Mouse (Mus musculus) kidney, postnatal 0 days (tissue): ENCODE measurements at regions not wholly inside any gene's neighbourhood (a gene's known extent, or its start where the extent isn't known, plus 50 kb on each side); places are given as distances from the start of the nearest gene placed in this dataset.

Source experiments
- ATAC-seq: fragments of 200-750 bp; cut with Nextera tagmentation; replicated peaks from 2 replicates; pipeline ENCODE4 v1.8.0; 2017; ENCODE audit warnings: low read depth, moderate number of reproducible peaks, moderate TSS enrichment, moderate library complexity; ENCODE audit not compliant: low FRiP score
- DNase-seq: peaks from one replicate; pipeline ENCODE4 v3.0.0-alpha.2; 2016; ENCODE audit warnings: low spot score
- H3K27ac ChIP-seq: fragments of 300-500 bp; sonication (generic); 2 replicates; pipeline ENCODE4 v1.5.1; 2014; ENCODE audit warnings: mild to moderate bottlenecking
- H3K27me3 ChIP-seq: fragments of 300-500 bp; sonication (generic); 2 replicates; pipeline ENCODE4 v1.6.1; 2014; ENCODE audit warnings: low read length, mixed read lengths; ENCODE audit not compliant: insufficient read depth
- H3K36me3 ChIP-seq: fragments of 300-500 bp; sonication (generic); 2 replicates; pipeline ENCODE4 v1.6.1; 2014; ENCODE audit warnings: low read length, mixed read lengths; ENCODE audit not compliant: insufficient read depth
- H3K4me1 ChIP-seq: fragments of 300-500 bp; sonication (generic); replicated peaks from 2 replicates; pipeline ENCODE4 v1.6.1; 2014; ENCODE audit warnings: antibody characterized with exemption, low read length, mixed read lengths; ENCODE audit not compliant: insufficient read depth
- H3K4me2 ChIP-seq: fragments of 300-500 bp; sonication (generic); 2 replicates; pipeline ENCODE4 v1.6.1; 2014; ENCODE audit warnings: mild to moderate bottlenecking, low read length, moderate library complexity, mixed read lengths
- H3K4me3 ChIP-seq: fragments of 300-500 bp; sonication (generic); replicated peaks from 2 replicates; pipeline ENCODE4 v1.5.1; 2014; ENCODE audit warnings: low read depth, low read length
- H3K9ac ChIP-seq: fragments of 300-500 bp; sonication (generic); 2 replicates; pipeline ENCODE4 v1.6.1; 2014; ENCODE audit warnings: low read depth, low read length
- H3K9me3 ChIP-seq: fragments of 300-500 bp; sonication (generic); replicated peaks from 2 replicates; pipeline ENCODE4 v1.6.1; 2016; ENCODE audit warnings: low read length, inconsistent platforms, mixed read lengths
- CTCF ChIP-seq: IDR thresholded peaks from 2 replicates; pipeline ENCODE4 v1.5.1; 2016; ENCODE audit warnings: antibody characterized with exemption, low read depth, mild to moderate bottlenecking, moderate library complexity
- WGBS: fragments of 180-500 bp; shearing (Covaris S2); extraction: QIAGEN DNeasy Blood & Tissue Kit; methylation state at CpG from one replicate; pipeline ENCODE4 v1.1.7; 2014; 5-methylcytosine and 5-hydroxymethylcytosine counted together

DNA sequence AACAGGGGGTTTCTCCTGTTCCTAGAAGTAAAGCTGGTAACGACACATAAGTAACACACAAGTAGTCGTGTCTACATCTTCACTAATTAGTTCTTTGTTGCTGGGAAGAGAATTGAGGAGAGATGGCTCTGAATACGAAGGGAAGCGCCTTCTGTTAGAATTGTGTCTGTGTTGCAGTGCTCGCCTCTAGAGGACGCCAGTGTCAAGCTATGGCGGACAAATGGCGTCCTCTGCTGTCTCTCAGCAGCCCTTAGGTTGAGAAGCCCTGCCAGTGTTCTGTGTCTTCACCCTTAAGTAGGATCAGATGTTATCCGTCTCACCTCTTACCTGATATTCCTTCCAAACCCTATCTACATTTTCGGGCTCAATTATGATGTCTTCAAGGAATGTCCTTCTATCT lies 64.1 kb downstream of the Npy5r start:
- H3K9me3 ChIP-seq = no peaks in the 10 kb centered on the region
- DNase-seq (no peak), ATAC-seq (no peak)
- no peaks in the 10 kb centered on the region for H3K36me3 ChIP-seq
- WGBS = 69% methylated on average over 10 of the region's 10 CpGs
- no peak overlapping the region for H3K4me3 ChIP-seq
- H3K4me2 ChIP-seq = no peak overlapping the region
- no peaks in the 10 kb centered on the region for H3K27me3 ChIP-seq
- TF ChIP-seq CTCF = no peak
- no peak overlapping the region for H3K9ac ChIP-seq
- H3K4me1 ChIP-seq = no peaks in the 10 kb centered on the region
- no peak overlapping the region for H3K27ac ChIP-seq
